Mouse (Mus musculus) midbrain, embryonic 10.5 days (tissue): ENCODE data around the gene Gpx6. TPM values are rescaled to one million over a fixed set of nuclear protein-coding genes. Genes with fewer than 3 reads are reported as not detected.
A peak's percentile ranks its signal among the peaks of the same experiment; 100 is the strongest.

Experiments used
- DNase-seq: peaks from one replicate; pipeline ENCODE4 v3.0.0-alpha.2; 2017; ENCODE audit warnings: low spot score
- H3K27ac ChIP-seq: fragments of 300-500 bp; sonication (generic); replicated peaks from 2 replicates; pipeline ENCODE4 v1.5.1; 2016; ENCODE audit warnings: mild to moderate bottlenecking
- H3K27me3 ChIP-seq: fragments of 300-500 bp; sonication (generic); 2 replicates; pipeline ENCODE4 v1.6.1; 2016; ENCODE audit warnings: low read depth, mild to moderate bottlenecking; ENCODE audit not compliant: poor library complexity, severe bottlenecking
- H3K36me3 ChIP-seq: fragments of 300-500 bp; sonication (generic); 2 replicates; pipeline ENCODE4 v1.6.1; 2016; ENCODE audit warnings: mild to moderate bottlenecking, moderate library complexity
- H3K4me1 ChIP-seq: fragments of 300-500 bp; sonication (generic); 2 replicates; pipeline ENCODE4 v1.6.1; 2016
- H3K4me3 ChIP-seq: fragments of 300-500 bp; sonication (generic); 2 replicates; pipeline ENCODE4 v1.5.1; 2016; ENCODE audit warnings: mild to moderate bottlenecking, moderate library complexity
- H3K9me3 ChIP-seq: fragments of 300-500 bp; sonication (generic); replicated peaks from 2 replicates; pipeline ENCODE4 v1.6.1; 2016; ENCODE audit warnings: mild to moderate bottlenecking
- WGBS: fragments of 180-500 bp; shearing (Covaris S2); methylation state at CpG from one replicate; pipeline ENCODE4 v1.1.7; 2016; 5-methylcytosine and 5-hydroxymethylcytosine counted together
- polyA plus RNA-seq: library from polyadenylated mRNA; unstranded; fragments of >200 nt; fragmentation: Nextera tagmentation; extraction: Ambion mirVana; gene quantifications from 2 replicates; pipeline ENCODE4 v1.2.1, GENCODE M21; 2016

Gpx6 gene
- polyA plus RNA-seq, 1 experiment from 2014 or later: 0.09 TPM

- no peak within 1 kb of the TSS for H3K4me3 ChIP-seq
- no peak within 1 kb of the TSS for H3K27ac ChIP-seq
- no peaks in the 10 kb centered on the region for H3K36me3 ChIP-seq
- no peak for DNase-seq
- H3K27me3 ChIP-seq: no peaks in the 10 kb centered on the region
- no peaks in the 10 kb centered on the region for H3K9me3 ChIP-seq
- H3K4me1 ChIP-seq: no peaks in the 10 kb centered on the region
- 94% methylated on average over 6 of the region's 6 CpGs for WGBS
Observed at GRCm38 (mm10) chr13:21292631-21293030, 19.3 kb upstream of the Gpx6 start, which contains the start of gene Gpx5. Gene Gpx5 (minus strand): TSS chr13:21292731.

- DNase-seq: no peak
- H3K27me3 ChIP-seq: no peaks in the 10 kb centered on the region
- H3K4me3 ChIP-seq: no peak overlapping the region
- H3K27ac ChIP-seq: no peak overlapping the region
- WGBS: 32% methylated on average over 3 of the region's 3 CpGs
- H3K9me3 ChIP-seq: no peaks in the 10 kb centered on the region
- no peaks in the 10 kb centered on the region for H3K4me1 ChIP-seq
- no peaks in the 10 kb centered on the region for H3K36me3 ChIP-seq
Observed at GRCm38 (mm10) chr13:21298557-21298956, 13.4 kb upstream of the Gpx6 start.

- Histone ChIP-seq H3K36me3 (no peaks in the 10 kb centered on the region), H3K4me3 (no peak overlapping the region), H3K9me3 (no peaks in the 10 kb centered on the region), H3K4me1 (no peaks in the 10 kb centered on the region), H3K27ac (no peak overlapping the region), H3K27me3 (no peaks in the 10 kb centered on the region)
- 75% methylated on average over 3 of the region's 3 CpGs for WGBS
- DNase-seq: no peak
Observed at GRCm38 (mm10) chr13:21304483-21305066, 7.3 kb upstream of the Gpx6 start.

- Histone ChIP-seq H3K4me1 (peaks cover 4% of the 10 kb centered on the region; the same call in 1 of the 2 replicates), H3K36me3 (no peaks in the 10 kb centered on the region), H3K27ac (no peak overlapping the region), H3K9me3 (no peaks in the 10 kb centered on the region), H3K4me3 (no peak overlapping the region), H3K27me3 (no peaks in the 10 kb centered on the region)
- no peak for DNase-seq
- 85% methylated on average over 2 of the region's 2 CpGs for WGBS
Observed at GRCm38 (mm10) chr13:21309788-21310187, 2.1 kb upstream of the Gpx6 start.

GRCm38 (mm10) chr13:21312854-21313253 lies 929 bp downstream of the Gpx6 start:
- H3K27me3 ChIP-seq: no peaks in the 10 kb centered on the region
- 59% methylated on average over 3 of the region's 5 CpGs for WGBS
- no peak for DNase-seq
- peaks cover 4% of the 10 kb centered on the region; the same call in 1 of the 2 replicates for H3K4me1 ChIP-seq
- no peaks in the 10 kb centered on the region for H3K36me3 ChIP-seq
- H3K4me3 ChIP-seq: no peak overlapping the region
- no peak overlapping the region for H3K27ac ChIP-seq
- H3K9me3 ChIP-seq: no peaks in the 10 kb centered on the region

GRCm38 (mm10) chr13:21313903-21314302 lies 2.0 kb downstream of the Gpx6 start:
- no peak overlapping the region for H3K4me3 ChIP-seq
- WGBS: 87% methylated on average over 4 of the region's 4 CpGs
- no peaks in the 10 kb centered on the region for H3K36me3 ChIP-seq
- H3K4me1 ChIP-seq: peaks cover 4% of the 10 kb centered on the region; the same call in 1 of the 2 replicates
- no peaks in the 10 kb centered on the region for H3K9me3 ChIP-seq
- DNase-seq: no peak
- H3K27ac ChIP-seq: no peak overlapping the region
- H3K27me3 ChIP-seq: no peaks in the 10 kb centered on the region

GRCm38 (mm10) chr13:21320262-21320661 lies 8.3 kb downstream of the Gpx6 start:
- Histone ChIP-seq H3K27me3 (no peaks in the 10 kb centered on the region), H3K27ac (no peak overlapping the region), H3K9me3 (no peaks in the 10 kb centered on the region), H3K4me3 (no peak overlapping the region), H3K4me1 (peaks cover 11% of the 10 kb centered on the region), H3K36me3 (no peaks in the 10 kb centered on the region)
- WGBS: 77% methylated on average over 3 of the region's 3 CpGs
- no peak for DNase-seq

GRCm38 (mm10) chr13:21321890-21322494 lies 10.1 kb downstream of the Gpx6 start:
- H3K4me1 ChIP-seq: peaks cover 11% of the 10 kb centered on the region
- peak overlapping the region; percentile 55 for H3K4me3 ChIP-seq
- H3K36me3 ChIP-seq: no peaks in the 10 kb centered on the region
- 2% methylated on average over 18 of the region's 18 CpGs for WGBS
- H3K9me3 ChIP-seq: no peaks in the 10 kb centered on the region
- H3K27me3 ChIP-seq: no peaks in the 10 kb centered on the region
- 0 out of 2 replicates have a peak overlapping the region, but pooled peaks have one; percentile 28 for H3K27ac ChIP-seq
- DNase-seq: peak; percentile 53

- no peaks in the 10 kb centered on the region for H3K36me3 ChIP-seq
- H3K4me3 ChIP-seq: peak overlapping the region; percentile 55
- H3K4me1 ChIP-seq: peaks cover 18% of the 10 kb centered on the region
- H3K27ac ChIP-seq: no peak overlapping the region
- 12% methylated on average over 18 of the region's 18 CpGs for WGBS
- H3K27me3 ChIP-seq: 0 out of 2 replicates have a peak, but pooled peaks cover under 1% of the 10 kb centered on the region
- DNase-seq: peak; percentile 66
- H3K9me3 ChIP-seq: no peaks in the 10 kb centered on the region
Observed at GRCm38 (mm10) chr13:21322509-21323375, 10.8 kb downstream of the Gpx6 start.

- 63% methylated on average over 6 of the region's 6 CpGs for WGBS
- no peak overlapping the region for H3K27ac ChIP-seq
- H3K4me3 ChIP-seq: peak overlapping the region; percentile 55
- no peaks in the 10 kb centered on the region for H3K36me3 ChIP-seq
- H3K9me3 ChIP-seq: no peaks in the 10 kb centered on the region
- peaks cover 20% of the 10 kb centered on the region for H3K4me1 ChIP-seq
- no peak for DNase-seq
- peaks cover 7% of the 10 kb centered on the region for H3K27me3 ChIP-seq
Observed at GRCm38 (mm10) chr13:21323405-21323804, 11.5 kb downstream of the Gpx6 start.

GRCm38 (mm10) chr13:21326191-21326590 lies 14.3 kb downstream of the Gpx6 start:
- H3K27ac ChIP-seq: no peak overlapping the region
- H3K36me3 ChIP-seq: no peaks in the 10 kb centered on the region
- peak; percentile 29 for DNase-seq
- peaks cover 20% of the 10 kb centered on the region for H3K4me1 ChIP-seq
- peak overlapping the region; percentile 60 for H3K4me3 ChIP-seq
- 17% methylated on average over 4 of the region's 4 CpGs for WGBS
- no peaks in the 10 kb centered on the region for H3K9me3 ChIP-seq
- peaks cover 13% of the 10 kb centered on the region for H3K27me3 ChIP-seq

GRCm38 (mm10) chr13:21326657-21327211 lies 14.8 kb downstream of the Gpx6 start:
- under 1% methylated on average over 24 of the region's 24 CpGs for WGBS

More at GRCm38 (mm10) chr13:21326657-21327211, 14.8 kb downstream of the Gpx6 start:
- H3K27ac ChIP-seq: peak overlapping the region; percentile 63
- H3K9me3 ChIP-seq: no peaks in the 10 kb centered on the region
- H3K36me3 ChIP-seq: no peaks in the 10 kb centered on the region
- peak overlapping the region; percentile 60 for H3K4me3 ChIP-seq
- H3K27me3 ChIP-seq: peaks cover 13% of the 10 kb centered on the region
- peak; percentile 86 for DNase-seq
- H3K4me1 ChIP-seq: peaks cover 20% of the 10 kb centered on the region
